Mouse (Mus musculus): ENCODE results near the gene Hspb3. TPM values are rescaled to one million over a fixed set of nuclear protein-coding genes. Genes with fewer than 3 reads are reported as not detected.

Hspb3 gene
- polyA plus RNA-seq, 1 experiment from 2014 or later = 0.22 TPM

GRCm38 (mm10) chr13:113615546-113615941 lies 47.9 kb downstream of the Hspb3 start:
- H3K9me3 ChIP-seq (replicated peaks) = no peaks in the 10 kb centered on the region
- DNase-seq (no peak), ATAC-seq (ENCODE audit: low read depth) (no peak)
- peak overlapping the region; percentile 86 for H3K4me2 ChIP-seq
- peaks cover 12% of the 10 kb centered on the region for H3K36me3 ChIP-seq
- peak overlapping the region; percentile 17 for H3K27ac ChIP-seq
- peaks cover 83% of the 10 kb centered on the region for H3K4me1 ChIP-seq (replicated peaks)
- peak overlapping the region; percentile 74 for H3K4me3 ChIP-seq (replicated peaks)
- peaks cover 13% of the 10 kb centered on the region for H3K27me3 ChIP-seq
- peak overlapping the region; percentile 83 for H3K9ac ChIP-seq
- 3% methylated on average over 10 of the region's 10 CpGs for WGBS (ENCODE audit: insufficient replicate concordance)

- ATAC-seq (ENCODE audit: low read depth) (peak; percentile 57), DNase-seq (peak; percentile 73)
- WGBS (ENCODE audit: insufficient replicate concordance) = 11% methylated on average over 24 of the region's 24 CpGs
- H3K36me3 ChIP-seq = peaks cover 13% of the 10 kb centered on the region
- peaks cover 13% of the 10 kb centered on the region for H3K27me3 ChIP-seq
- peaks cover 89% of the 10 kb centered on the region for H3K4me1 ChIP-seq (replicated peaks)
- H3K4me3 ChIP-seq (replicated peaks) = peak overlapping the region; percentile 74
- H3K27ac ChIP-seq = peak overlapping the region; percentile 48
- H3K4me2 ChIP-seq = peak overlapping the region; percentile 86
- peak overlapping the region; percentile 83 for H3K9ac ChIP-seq
- no peaks in the 10 kb centered on the region for H3K9me3 ChIP-seq (replicated peaks)
Observed at GRCm38 (mm10) chr13:113614635-113615545, 48.6 kb downstream of the Hspb3 start.

DNA sequence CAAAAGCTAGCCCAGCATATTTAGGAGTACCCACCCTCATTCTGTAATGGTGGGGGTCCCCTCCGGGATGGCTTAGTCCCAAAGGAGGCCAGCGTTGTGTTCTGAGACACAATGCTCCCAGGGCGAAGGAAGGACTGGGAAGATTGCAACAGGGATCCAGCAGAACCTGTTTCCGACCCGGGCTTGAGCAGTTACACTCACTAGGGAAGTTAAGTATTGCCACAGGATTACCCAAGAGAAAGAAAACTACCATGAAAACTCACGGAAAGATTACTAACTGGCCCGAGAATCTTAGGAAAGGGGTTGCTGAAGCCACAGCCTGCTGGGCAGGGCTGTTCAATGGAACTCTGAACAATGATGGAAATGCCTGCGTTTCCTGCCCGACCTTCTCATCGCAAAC lies 49.6 kb downstream of the Hspb3 start:
- peaks cover 91% of the 10 kb centered on the region for H3K4me1 ChIP-seq (replicated peaks)
- ATAC-seq (ENCODE audit: low read depth) = no peak
- peaks cover 13% of the 10 kb centered on the region for H3K27me3 ChIP-seq
- no peak overlapping the region for H3K9ac ChIP-seq
- H3K9me3 ChIP-seq (replicated peaks) = no peaks in the 10 kb centered on the region
- no peak for DNase-seq
- peak overlapping the region; percentile 74 for H3K4me3 ChIP-seq (replicated peaks)
- no peak overlapping the region for H3K27ac ChIP-seq
- H3K36me3 ChIP-seq = peaks cover 13% of the 10 kb centered on the region
- 46% methylated on average over 10 of the region's 10 CpGs for WGBS (ENCODE audit: insufficient replicate concordance)
- peak overlapping the region; percentile 86 for H3K4me2 ChIP-seq

- Histone ChIP-seq H3K9ac (no peak overlapping the region), H3K27me3 (peaks cover 13% of the 10 kb centered on the region), H3K9me3 (replicated peaks) (no peaks in the 10 kb centered on the region), H3K4me2 (peak overlapping the region; percentile 86), H3K4me3 (replicated peaks) (peak overlapping the region; percentile 74; the same call in 1 of the 2 replicates), H3K27ac (no peak overlapping the region), H3K36me3 (peaks cover 13% of the 10 kb centered on the region), H3K4me1 (replicated peaks) (peaks cover 93% of the 10 kb centered on the region)
- no peak for DNase-seq
- ATAC-seq (ENCODE audit: low read depth) = no peak
- 44% methylated on average over 12 of the region's 12 CpGs for WGBS (ENCODE audit: insufficient replicate concordance)
Observed at GRCm38 (mm10) chr13:113613341-113613740, 50.1 kb downstream of the Hspb3 start.

Other genes with a start within 250 kb of the Hspb3 start
- gene Snx18, start 45.1 kb downstream of the Hspb3 start, polyA plus RNA-seq (2015; fragmentation: Nextera tagmentation; extraction: Ambion mirVana) = 4.7 and 5.5 TPM in 2 replicates
- 2.5 and 2.9 TPM in 2 replicates for gene Arl15, start 130.8 kb upstream of the Hspb3 start, polyA plus RNA-seq (2015; fragmentation: Nextera tagmentation; extraction: Ambion mirVana)